In the genomic region with DNA sequence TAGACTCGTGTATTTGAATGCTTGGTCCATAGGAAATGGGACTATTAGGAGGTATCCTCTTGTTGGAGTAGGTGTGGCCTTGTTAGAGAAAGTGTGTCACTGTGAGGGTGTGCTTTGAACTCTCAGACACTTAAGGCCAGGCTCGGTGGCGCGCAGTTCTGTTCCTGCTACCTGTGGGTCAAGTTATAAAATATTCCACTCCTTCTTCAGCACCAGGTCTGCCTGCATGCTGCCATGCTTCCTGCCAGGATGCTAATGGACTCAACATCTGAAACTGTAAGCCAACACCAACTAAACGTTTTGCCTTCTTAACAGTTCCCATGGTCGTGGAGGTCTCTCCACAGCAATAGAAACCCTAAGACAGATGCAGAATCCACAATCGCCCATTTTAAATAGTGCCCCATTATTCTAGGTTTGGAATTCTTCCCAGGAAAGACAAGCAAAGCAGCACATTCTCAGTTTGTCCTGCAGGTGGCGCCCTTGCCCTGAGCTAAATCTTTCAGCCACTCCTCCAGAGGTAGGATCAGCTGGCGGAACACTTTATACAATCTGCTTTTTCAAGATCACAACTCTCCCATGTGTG, we compare ENCODE assay signal across 9 mouse cellular contexts.
DNase-seq lines count a peak whose midpoint lies in the region; ATAC-seq and TF ChIP-seq lines count a peak whose summit lies in the region.
"Had no signal": no experiment of that assay in that cellular context is flagged by ENCODE, and none has a peak within 500 bp of the region (broad histone marks: within the 10 kb centered on the region; RNA-seq: fewer than 3 reads in every experiment).

No protein-coding gene starts in this region.

- TF ChIP-seq CTCF in MEL (IDR thresholded peaks at IDR 0.05 in 2 of 3, conservative IDR thresholded peaks at IDR 0.05 in 1 of 3; ENCODE audit: control insufficient read depth in 1 of 3, insufficient read depth in 1 of 3, low read depth in 2 of 3, low read length in 3 of 3, poor library complexity in 1 of 3, severe bottlenecking in 1 of 3): peak; percentile 75 to 83 (median 79)

- intact Hi-C loops in heart, postnatal 36 days (cut with DNase I): loop anchor here (1.0 to 10.0 kb wide), 2 partner anchors 157 to 1270 kb away; no protein-coding TSS in a partner anchor

- no peak for TF ChIP-seq POLR2A in MEL (IDR thresholded peaks at IDR 0.05; ENCODE audit: control insufficient read depth in 1 of 2, insufficient read depth in 1 of 2, low read depth in 1 of 2, low read length in 2 of 2, poor library complexity in 1 of 2)

- H3K36me3 ChIP-seq in MEL (ENCODE audit: control insufficient read depth in 1 of 2, insufficient read depth in 2 of 2, low read length in 2 of 2): no peaks in the 10 kb centered on the region
- H3K36me3 ChIP-seq: liver, embryonic 13.5 days had no signal

- ATAC-seq in monocyte, adult 5-6 weeks (replicated peaks; ENCODE audit: insufficient number of reproducible peaks, low FRiP score, low TSS enrichment, poor library complexity, severe bottlenecking): no peak

- peak; percentile 62 for TF ChIP-seq RAD21 in MEL (IDR thresholded peaks at IDR 0.05; ENCODE audit: low read depth, low read length)

- no peaks in the 10 kb centered on the region for H3K4me1 ChIP-seq in MEL (ENCODE audit: control insufficient read depth in 1 of 2, insufficient read depth in 2 of 2, low read length in 2 of 2)
- H3K4me1 ChIP-seq: liver, embryonic 13.5 days had no signal

- H3K79me2 ChIP-seq in MEL (ENCODE audit: control insufficient read depth, insufficient read depth, low read length, poor library complexity): no peaks in the 10 kb centered on the region

- H3K27me3 ChIP-seq in MEL (ENCODE audit: control insufficient read depth in 1 of 2, insufficient read depth in 2 of 2, low read length in 2 of 2): peaks cover 0 to 2% of the 10 kb centered on the region in 2 experiments; a peak in 1 of 4 replicates
- H3K27me3 ChIP-seq: liver, embryonic 13.5 days had no signal

- H3K4me3 ChIP-seq in MEL (ENCODE audit: control insufficient read depth in 1 of 2, insufficient read depth in 1 of 2, low read depth in 2 of 2, low read length in 2 of 2): no peak overlapping the region
- H3K4me3 ChIP-seq: liver, embryonic 13.5 days had no signal

- DNase-seq in MEL (ENCODE audit: low read depth, low spot score): peak; percentile 61
- DNase-seq in brain, adult 2 months (ENCODE audit: low read depth, low spot score): peak; percentile 92
- peak; percentile 10 for DNase-seq in fat pad, adult 2 months (ENCODE audit: extremely low read depth, low read depth, low spot score)
- peak; percentile 60 to 75 for DNase-seq in heart, postnatal 36 days
- peak; percentile 67 to 82 for DNase-seq in layer of hippocampus, adult 18-20 months (ENCODE audit: low spot score in 2 of 2)
- DNase-seq in lung, postnatal 14 days: peak; percentile 77
- peak; percentile 68 for DNase-seq in right cerebral cortex, adult 18-20 months
- DNase-seq: liver, embryonic 13.5 days had no signal

- H3K27ac ChIP-seq in MEL (ENCODE audit: control insufficient read depth, low read depth, low read length): no peak overlapping the region
- H3K27ac ChIP-seq: liver, embryonic 13.5 days had no signal

- no peaks in the 10 kb centered on the region for H3K9me3 ChIP-seq in MEL (replicated peaks; ENCODE audit: insufficient read depth, low read length)
- H3K9me3 ChIP-seq: liver, embryonic 13.5 days had no signal

- H3K9ac ChIP-seq in MEL (ENCODE audit: control insufficient read depth, low read depth, low read length, poor library complexity, severe bottlenecking): no peak overlapping the region
- H3K9ac ChIP-seq: liver, embryonic 13.5 days had no signal

- TF ChIP-seq EP300 in MEL (IDR thresholded peaks at IDR 0.05; ENCODE audit: low read depth in 1 of 2, low read length in 2 of 2): no peak

TF ChIP-seq in MEL, 35 proteins besides CTCF, POLR2A, EP300 and RAD21:
- peak; percentile 42; the same call in 1 of the 2 replicates for TF ChIP-seq ZC3H11A (IDR thresholded peaks at IDR 0.05; ENCODE audit: low read depth, low read length)
- TF ChIP-seq SMC3 (IDR thresholded peaks at IDR 0.05; ENCODE audit: low read depth, low read length): peak; percentile 63
- no peak for TF ChIP-seq ZNF384 (IDR thresholded peaks at IDR 0.05; ENCODE audit: low read depth, low read length)

Comparison
In these comparisons a context has a peak if more than half of its experiments do, and no peak if none do; other contexts are left out.
1. DNase-seq: peak in every context shown above with its lines; median percentile 92 in brain, adult 2 months; 77 in lung, postnatal 14 days; 74 in layer of hippocampus, adult 18-20 months; 68 in right cerebral cortex, adult 18-20 months; 68 in heart, postnatal 36 days; 61 in MEL; 10 in fat pad, adult 2 months.